Mouse (Mus musculus) myocyte (in vitro differentiated cells): ENCODE measurements around the gene Uba5. TPM values are rescaled to one million over a fixed set of nuclear protein-coding genes. Genes with fewer than 3 reads are reported as not detected.
A peak's percentile ranks its signal among the peaks of the same experiment; 100 is the strongest.

Experiments
- H3K27me3 ChIP-seq: one replicate; pipeline ENCODE4 v1.6.1; 2011; ENCODE audit not compliant: control insufficient read depth, insufficient read depth, insufficient read length
- H3K36me3 ChIP-seq: one replicate; pipeline ENCODE4 v1.6.1; 2011; ENCODE audit not compliant: control insufficient read depth, insufficient read depth
- H3K4me2 ChIP-seq: one replicate; pipeline ENCODE4 v1.6.1; 2011; ENCODE audit warnings: low read depth, control low read depth
- H3K4me3 ChIP-seq: one replicate; pipeline ENCODE4 v1.5.1; 2011; ENCODE audit warnings: mild to moderate bottlenecking, control low read depth, moderate library complexity
- H3K79me2 ChIP-seq: one replicate; pipeline ENCODE4 v1.6.1; 2011; ENCODE audit not compliant: control insufficient read depth, insufficient read depth
- H3ac ChIP-seq: one replicate; pipeline ENCODE4 v1.6.1; 2011; ENCODE audit not compliant: control insufficient read depth, insufficient read length
- CEBPB ChIP-seq: IDR thresholded peaks from 2 replicates; pipeline ENCODE4 v1.6.1; 2011; ENCODE audit warnings: mild to moderate bottlenecking, moderate library complexity; ENCODE audit not compliant: poor library complexity, insufficient read depth, severe bottlenecking
- E2F4 ChIP-seq: IDR thresholded peaks from one replicate; pipeline ENCODE4 v1.6.1; 2011; ENCODE audit warnings: mild to moderate bottlenecking, control low read depth, moderate library complexity; ENCODE audit not compliant: insufficient read depth
- MAX ChIP-seq: IDR thresholded peaks from one replicate; pipeline ENCODE4 v1.6.1; 2011; ENCODE audit warnings: low read depth, mild to moderate bottlenecking, control low read depth
- MYOD1 ChIP-seq, 3 experiments: IDR thresholded peaks; one replicate each; pipeline ENCODE4 v1.6.1; 2011; ENCODE audit warnings: control low read depth in 2 of 3, low read depth in 2 of 3, mild to moderate bottlenecking in 2 of 3, moderate library complexity in 1 of 3; ENCODE audit not compliant: insufficient read length in 2 of 3, control insufficient read depth in 1 of 3
- MYOG ChIP-seq, 3 experiments: IDR thresholded peaks; one replicate each; pipeline ENCODE4 v1.6.1; 2011; ENCODE audit warnings: control low read depth in 2 of 3, low read depth in 2 of 3, mild to moderate bottlenecking in 2 of 3; ENCODE audit not compliant: insufficient read length in 2 of 3, control insufficient read depth in 1 of 3, insufficient read depth in 1 of 3
- POLR2A ChIP-seq: IDR thresholded peaks from one replicate; pipeline ENCODE4 v1.6.1; 2011; ENCODE audit warnings: low read depth, mild to moderate bottlenecking, control low read depth, moderate library complexity; ENCODE audit not compliant: insufficient read length
- POLR2AphosphoS2 ChIP-seq: IDR thresholded peaks from one replicate; pipeline ENCODE4 v1.6.1; 2011; ENCODE audit warnings: low read depth, control low read depth; ENCODE audit not compliant: insufficient read length
- REST ChIP-seq: IDR thresholded peaks from one replicate; pipeline ENCODE4 v1.6.1; 2011; ENCODE audit warnings: mild to moderate bottlenecking, control low read depth, moderate library complexity; ENCODE audit not compliant: insufficient read depth, insufficient read length
- SRF ChIP-seq: IDR thresholded peaks from one replicate; pipeline ENCODE4 v1.6.1; 2011; ENCODE audit warnings: low read depth; ENCODE audit not compliant: control insufficient read depth, insufficient read length
- TCF12 ChIP-seq: IDR thresholded peaks from one replicate; pipeline ENCODE4 v1.6.1; 2011; ENCODE audit warnings: mild to moderate bottlenecking, control low read depth; ENCODE audit not compliant: poor library complexity, insufficient read depth, severe bottlenecking
- TCF3 ChIP-seq: IDR thresholded peaks from one replicate; pipeline ENCODE4 v1.6.1; 2011; ENCODE audit warnings: low read depth, control low read depth; ENCODE audit not compliant: insufficient read length
- USF1 ChIP-seq: IDR thresholded peaks from one replicate; pipeline ENCODE4 v1.6.1; 2011; ENCODE audit warnings: low read depth, mild to moderate bottlenecking, control low read depth, moderate library complexity
- polyA plus RNA-seq: library from polyadenylated mRNA; unstranded; fragments of >200 nt; fragmentation: generic; extraction: Trizol; gene quantifications from one replicate; pipeline ENCODE4 v1.2.1, GENCODE M21; 2012; ENCODE audit warnings: missing spikeins

Uba5 gene
- polyA plus RNA-seq, 1 experiment, result 20.5 TPM

DNA sequence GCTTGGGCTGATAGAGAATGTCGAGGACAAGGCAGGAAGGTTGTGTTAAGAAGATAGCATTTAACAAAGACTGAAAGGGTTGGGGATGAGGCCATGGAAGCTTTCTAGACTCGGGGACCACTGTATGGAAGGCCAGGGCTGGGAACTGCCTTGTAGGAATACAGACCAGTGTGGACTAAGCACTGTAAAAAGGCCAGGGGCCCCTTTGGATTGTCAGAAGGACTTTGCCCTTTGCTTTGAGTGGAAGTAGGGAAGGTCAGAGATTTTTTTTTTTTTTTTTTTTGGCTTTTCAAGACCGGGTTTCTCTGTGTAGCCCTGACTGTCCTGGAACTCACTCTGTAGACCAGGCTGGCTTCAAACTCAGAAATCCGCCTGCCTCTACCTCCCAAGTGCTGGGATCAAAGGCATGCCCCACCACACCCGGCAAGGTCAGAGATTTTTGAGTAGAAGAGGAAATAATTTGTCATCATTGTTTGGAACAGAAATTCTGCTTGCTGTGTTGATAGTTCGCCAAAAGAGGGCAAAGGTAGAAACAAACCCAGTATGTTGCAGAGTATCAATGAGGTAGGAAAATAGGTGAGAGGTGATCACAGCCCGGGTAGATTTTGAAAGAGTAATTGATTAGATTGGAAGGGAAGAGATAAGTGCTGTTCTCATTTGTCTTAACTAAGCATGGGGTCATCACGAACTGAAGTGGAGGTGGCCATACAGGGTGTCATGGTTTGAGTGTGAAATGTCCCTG lies 8.1 kb upstream of the Uba5 start:
- no peak overlapping the region for H3ac ChIP-seq
- no peaks in the 10 kb centered on the region for H3K79me2 ChIP-seq
- H3K36me3 ChIP-seq, result no peaks in the 10 kb centered on the region
- H3K27me3 ChIP-seq, result peaks cover 12% of the 10 kb centered on the region
- no peak overlapping the region for H3K4me3 ChIP-seq
- TF ChIP-seq POLR2AphosphoS2, result no peak
- no peak overlapping the region for H3K4me2 ChIP-seq

- H3K36me3 ChIP-seq, result no peaks in the 10 kb centered on the region
- no peak for TF ChIP-seq MYOG (IDR thresholded peaks at IDR 0.05; ENCODE audit: control insufficient read depth in 1 of 3, insufficient read depth in 1 of 3, insufficient read length in 2 of 3, low read depth in 2 of 3)
- no peak for TF ChIP-seq POLR2A
- TF ChIP-seq USF1, result no peak
- no peak for TF ChIP-seq CEBPB
- TF ChIP-seq TCF3, result no peak
- no peak for TF ChIP-seq POLR2AphosphoS2
- TF ChIP-seq REST, result no peak
- no peak for TF ChIP-seq MYOD1 (IDR thresholded peaks at IDR 0.05; ENCODE audit: control insufficient read depth in 1 of 3, insufficient read length in 2 of 3, low read depth in 2 of 3)
- TF ChIP-seq E2F4, result no peak
- TF ChIP-seq TCF12, result no peak
- TF ChIP-seq MAX, result no peak
- TF ChIP-seq SRF, result no peak
- no peaks in the 10 kb centered on the region for H3K79me2 ChIP-seq
- no peak overlapping the region for H3K4me3 ChIP-seq
- peaks cover 12% of the 10 kb centered on the region for H3K27me3 ChIP-seq
- no peak overlapping the region for H3K4me2 ChIP-seq
- H3ac ChIP-seq, result no peak overlapping the region
Measured at GRCm38 (mm10) chr9:104070241-104070640, 7.3 kb upstream of the Uba5 start.

DNA sequence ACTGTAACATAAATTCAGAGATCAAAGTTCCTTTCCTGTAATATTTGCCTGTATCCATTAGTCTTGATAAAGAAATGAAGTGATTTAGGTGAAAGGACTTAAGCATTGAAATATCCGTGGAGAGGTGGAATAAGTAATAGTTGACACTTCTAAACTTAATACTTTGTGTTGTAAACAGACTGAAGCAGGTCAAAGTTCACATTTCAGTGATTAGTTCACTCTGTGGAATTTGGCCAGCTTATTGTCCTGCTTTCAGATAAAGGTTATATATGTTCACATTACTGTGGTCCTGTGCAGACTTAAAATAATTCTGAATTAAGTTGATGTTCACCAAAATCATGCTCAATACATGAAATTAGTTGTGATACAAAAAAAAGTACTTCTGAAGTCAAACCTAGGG lies 1.6 kb upstream of the Uba5 start:
- peaks cover 7% of the 10 kb centered on the region for H3K36me3 ChIP-seq
- H3ac ChIP-seq, result no peak overlapping the region

GRCm38 (mm10) chr9:104063244-104063961 lies 469 bp upstream of the Uba5 start, which contains the start of gene Acad11:
Gene Acad11 (plus strand): TSS chr9:104063377.
- H3K27me3 ChIP-seq, result no peaks in the 10 kb centered on the region
- peak in 1 of 3 experiments; percentile 45 for TF ChIP-seq MYOD1 (IDR thresholded peaks at IDR 0.05; ENCODE audit: control insufficient read depth in 1 of 3, insufficient read length in 2 of 3, low read depth in 2 of 3)
- peak; percentile 0 for TF ChIP-seq USF1
- TF ChIP-seq POLR2A, result peak; percentile 88
- no peak for TF ChIP-seq SRF
- TF ChIP-seq POLR2AphosphoS2, result peak; percentile 84
- no peak for TF ChIP-seq TCF3
- no peak for TF ChIP-seq REST
- TF ChIP-seq TCF12, result no peak
- TF ChIP-seq MAX, result no peak
- peak in 1 of 3 experiments; percentile 22 for TF ChIP-seq MYOG (IDR thresholded peaks at IDR 0.05; ENCODE audit: control insufficient read depth in 1 of 3, insufficient read depth in 1 of 3, insufficient read length in 2 of 3, low read depth in 2 of 3)
- no peak for TF ChIP-seq E2F4
- no peak for TF ChIP-seq CEBPB
- peaks cover 8% of the 10 kb centered on the region for H3K36me3 ChIP-seq
- peak within 1 kb of the TSS; percentile 76 for H3ac ChIP-seq
- H3K4me3 ChIP-seq, result peak within 1 kb of the TSS; percentile 68
- H3K79me2 ChIP-seq, result peaks cover 16% of the 10 kb centered on the region
- peak within 1 kb of the TSS; percentile 95 for H3K4me2 ChIP-seq

More for the DNA sequence above, 1.6 kb upstream of the Uba5 start:
- Histone ChIP-seq H3K27me3 (no peaks in the 10 kb centered on the region), H3K4me3 (no peak overlapping the region), H3K79me2 (peaks cover 16% of the 10 kb centered on the region), H3K4me2 (no peak overlapping the region)
- TF ChIP-seq CEBPB (no peak), REST (no peak), MYOG (IDR thresholded peaks at IDR 0.05; ENCODE audit: control insufficient read depth in 1 of 3, insufficient read depth in 1 of 3, insufficient read length in 2 of 3, low read depth in 2 of 3) (no peak), E2F4 (no peak), TCF3 (no peak), SRF (no peak), USF1 (no peak), POLR2AphosphoS2 (no peak), POLR2A (no peak), TCF12 (no peak), MYOD1 (IDR thresholded peaks at IDR 0.05; ENCODE audit: control insufficient read depth in 1 of 3, insufficient read length in 2 of 3, low read depth in 2 of 3) (no peak), MAX (no peak)

DNA sequence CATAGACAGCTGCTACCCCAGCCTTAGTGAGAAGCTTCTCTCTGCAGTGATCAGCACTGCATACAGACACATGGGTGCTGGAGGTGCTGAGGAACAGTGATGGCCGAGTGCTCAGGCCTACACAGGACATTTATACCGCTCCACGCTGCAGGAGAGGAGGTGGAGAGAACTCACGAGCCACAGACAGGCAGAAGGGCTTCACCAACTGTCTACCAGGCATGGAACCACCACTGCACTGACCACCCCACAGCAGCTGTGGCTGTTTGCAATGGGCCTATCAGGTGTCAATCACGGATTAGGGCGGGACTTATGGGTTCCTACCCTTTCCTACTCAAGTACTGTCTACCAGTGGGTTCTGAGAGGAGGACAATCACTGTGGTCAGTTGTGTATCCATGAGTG lies 11.9 kb downstream of the Uba5 start:
- no peak overlapping the region for H3K4me3 ChIP-seq
- H3K4me2 ChIP-seq, result no peak overlapping the region
- H3K36me3 ChIP-seq, result peaks cover 56% of the 10 kb centered on the region
- H3K27me3 ChIP-seq, result no peaks in the 10 kb centered on the region
- no peaks in the 10 kb centered on the region for H3K79me2 ChIP-seq
- no peak overlapping the region for H3ac ChIP-seq
- TF ChIP-seq CEBPB (no peak), MAX (no peak), TCF12 (no peak), MYOG (IDR thresholded peaks at IDR 0.05; ENCODE audit: control insufficient read depth in 1 of 3, insufficient read depth in 1 of 3, insufficient read length in 2 of 3, low read depth in 2 of 3) (no peak), E2F4 (no peak), REST (no peak), TCF3 (no peak), SRF (no peak), MYOD1 (IDR thresholded peaks at IDR 0.05; ENCODE audit: control insufficient read depth in 1 of 3, insufficient read length in 2 of 3, low read depth in 2 of 3) (peak in 2 of 3 experiments; percentile 30 to 63)
